Comparison of ENCODE assay signal across 45 mouse cellular contexts in the genomic region with DNA sequence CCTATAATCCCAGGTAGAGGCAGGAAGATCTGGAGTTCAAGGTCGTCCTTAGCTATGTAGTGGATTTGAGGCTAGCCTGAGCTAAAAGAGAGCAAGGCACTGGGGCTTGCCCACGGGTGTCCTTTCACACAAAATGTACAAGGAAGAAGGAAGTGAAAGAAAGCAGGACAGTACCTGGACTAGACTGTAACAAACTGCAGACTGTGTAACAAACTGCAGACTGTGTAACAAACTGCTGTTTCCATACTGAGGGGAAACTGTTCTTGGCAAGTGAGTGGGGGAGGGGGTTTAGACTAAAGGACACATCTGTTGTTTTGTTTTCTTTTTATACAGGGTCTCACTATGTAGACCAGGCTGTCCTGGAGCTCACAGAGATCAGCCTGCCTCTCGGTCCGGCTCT. TPM values are rescaled to one million over a fixed set of nuclear protein-coding genes. Genes with fewer than 3 reads are reported as not detected.
"Had no signal": no experiment of that assay in that cellular context is flagged by ENCODE, and none has a peak within 500 bp of the region (broad histone marks: within the 10 kb centered on the region; RNA-seq: fewer than 3 reads in every experiment).

No protein-coding gene starts in this region.

- H3K4me2 ChIP-seq: limb, embryonic 12.5 days; limb, embryonic 13.5 days; limb, embryonic 15.5 days; liver, embryonic 11.5 days; liver, embryonic 12.5 days; liver, embryonic 13.5 days; liver, embryonic 15.5 days; lung, embryonic 14.5 days; lung, embryonic 15.5 days; midbrain, embryonic 12.5 days; midbrain, embryonic 13.5 days; midbrain, embryonic 15.5 days; neural tube, embryonic 12.5 days; neural tube, embryonic 13.5 days had no signal

- H3K36me3 ChIP-seq: limb, embryonic 10.5 days; limb, embryonic 12.5 days; limb, embryonic 13.5 days; limb, embryonic 15.5 days; liver, embryonic 12.5 days; liver, embryonic 13.5 days; liver, embryonic 15.5 days; lung, embryonic 15.5 days; midbrain, embryonic 10.5 days; midbrain, embryonic 12.5 days; midbrain, embryonic 13.5 days; midbrain, embryonic 15.5 days; neural tube, embryonic 12.5 days; neural tube, embryonic 13.5 days had no signal

- ATAC-seq: liver, embryonic 12.5 days; liver, postnatal 0 days; lung, postnatal 0 days; midbrain, embryonic 13.5 days; midbrain, embryonic 16.5 days had no signal

- H3K4me3 ChIP-seq: limb, embryonic 10.5 days; limb, embryonic 12.5 days; limb, embryonic 13.5 days; limb, embryonic 15.5 days; liver, embryonic 12.5 days; liver, embryonic 13.5 days; liver, embryonic 15.5 days; lung, embryonic 15.5 days; megakaryocyte, embryonic 14.5 days; midbrain, embryonic 10.5 days; midbrain, embryonic 12.5 days; midbrain, embryonic 13.5 days; midbrain, embryonic 15.5 days; myocyte; neural tube, embryonic 12.5 days; neural tube, embryonic 13.5 days had no signal

- H3K27me3 ChIP-seq: limb, embryonic 12.5 days; limb, embryonic 13.5 days; limb, embryonic 15.5 days; liver, embryonic 13.5 days; liver, embryonic 15.5 days; lung, embryonic 15.5 days; midbrain, embryonic 15.5 days; neural tube, embryonic 12.5 days; neural tube, embryonic 13.5 days had no signal

- H3K9ac ChIP-seq: limb, embryonic 12.5 days; limb, embryonic 13.5 days; limb, embryonic 15.5 days; liver, embryonic 12.5 days; liver, embryonic 13.5 days; liver, embryonic 14.5 days; liver, embryonic 15.5 days; liver, postnatal 0 days; lung, embryonic 14.5 days; lung, embryonic 15.5 days; midbrain, embryonic 12.5 days; midbrain, embryonic 13.5 days; midbrain, embryonic 15.5 days; neural tube, embryonic 12.5 days; neural tube, embryonic 13.5 days had no signal

- H3K27ac ChIP-seq: limb, embryonic 10.5 days; limb, embryonic 12.5 days; limb, embryonic 13.5 days; limb, embryonic 15.5 days; liver, embryonic 12.5 days; liver, embryonic 13.5 days; liver, embryonic 14.5 days; liver, embryonic 15.5 days; lung, embryonic 15.5 days; macrophage; midbrain, embryonic 10.5 days; midbrain, embryonic 12.5 days; midbrain, embryonic 13.5 days; midbrain, embryonic 15.5 days; neural tube, embryonic 12.5 days; neural tube, embryonic 13.5 days had no signal

- H3K9me3 ChIP-seq: limb, embryonic 10.5 days; limb, embryonic 12.5 days; limb, embryonic 13.5 days; limb, embryonic 15.5 days; liver, embryonic 15.5 days; lung, embryonic 15.5 days; midbrain, embryonic 10.5 days; midbrain, embryonic 12.5 days; midbrain, embryonic 13.5 days; midbrain, embryonic 15.5 days; neural tube, embryonic 12.5 days; neural tube, embryonic 13.5 days had no signal

- DNase-seq: left cerebral cortex, postnatal 4 days; liver; liver, embryonic 13.5 days; liver, postnatal 0 days; lung, adult 18-20 months; lung, adult 2 months; lung, embryonic 14.5 days; lung, postnatal 10 days; lung, postnatal 14 days; lung, postnatal 36 days; lung, postnatal 4 days; midbrain, embryonic 14.5 days had no signal

RNA-seq across cellular contexts. Expression of gene Muc3, which starts 27.8 kb away (rescaled TPM):
- total RNA-seq: left cerebral cortex, postnatal 10 days; left cerebral cortex, postnatal 14 days; left cerebral cortex, postnatal 25 days; left cerebral cortex, postnatal 36 days; left cerebral cortex, postnatal 4 days; megakaryocyte progenitor cell, adult 5-6 weeks; megakaryocyte, adult 5-6 weeks; megakaryocyte-erythroid progenitor cell, adult 5-6 weeks; monocyte, adult 5-6 weeks had no signal
- polyA plus RNA-seq: limb, embryonic 10.5 days; limb, embryonic 11.5 days; limb, embryonic 12.5 days; limb, embryonic 13.5 days; limb, embryonic 14.5 days; limb, embryonic 15.5 days; liver, embryonic 11.5 days; liver, embryonic 12.5 days; liver, embryonic 13.5 days; liver, embryonic 14.5 days; liver, embryonic 15.5 days; liver, embryonic 16.5 days; liver, postnatal 0 days; lung, adult 2 months; lung, embryonic 14.5 days; lung, embryonic 15.5 days; lung, embryonic 16.5 days; lung, postnatal 0 days; macrophage; midbrain, embryonic 10.5 days; midbrain, embryonic 12.5 days; midbrain, embryonic 13.5 days; midbrain, embryonic 14.5 days; midbrain, embryonic 15.5 days; midbrain, embryonic 16.5 days; myocyte; neural tube, embryonic 11.5 days; neural tube, embryonic 12.5 days; neural tube, embryonic 13.5 days had no signal

RNA-seq across cellular contexts. Expression of gene Serpine1, which starts 49.2 kb away (rescaled TPM):
- total RNA-seq: megakaryocyte, adult 5-6 weeks; monocyte, adult 5-6 weeks had no signal
- polyA plus RNA-seq: neural tube, embryonic 11.5 days had no signal
